Mouse (Mus musculus) erythroblast, embryonic 14.5 days (primary cell): ENCODE measurements around the gene Pcsk5. TPM values are rescaled to one million over a fixed set of nuclear protein-coding genes. Genes with fewer than 3 reads are reported as not detected.

ENCODE experiments used
- H3K27me3 ChIP-seq: 2 replicates; pipeline ENCODE4 v1.6.1; 2012; ENCODE audit warnings: inconsistent platforms; ENCODE audit not compliant: control insufficient read depth
- H3K36me3 ChIP-seq: 2 replicates; pipeline ENCODE4 v1.6.1; 2012; ENCODE audit warnings: mild to moderate bottlenecking, inconsistent platforms; ENCODE audit not compliant: control insufficient read depth
- H3K4me1 ChIP-seq: 2 replicates; pipeline ENCODE4 v1.6.1; 2012; ENCODE audit warnings: inconsistent platforms; ENCODE audit not compliant: control insufficient read depth
- H3K4me3 ChIP-seq: replicated peaks from 2 replicates; pipeline ENCODE3; 2012; ENCODE audit warnings: moderate library complexity, mild to moderate bottlenecking, inconsistent platforms
- H3K9me3 ChIP-seq: 2 replicates; pipeline ENCODE4 v1.6.1; 2012; ENCODE audit warnings: low read length, inconsistent platforms, mixed read lengths; ENCODE audit not compliant: control insufficient read depth
- GATA1 ChIP-seq: IDR thresholded peaks from 2 replicates; pipeline ENCODE4 v1.6.1; 2012; ENCODE audit warnings: low read length, inconsistent platforms, mixed read lengths
- TAL1 ChIP-seq: IDR thresholded peaks from 3 replicates; pipeline ENCODE4 v1.6.1; 2012; ENCODE audit warnings: low read length, inconsistent platforms, mixed read lengths
- polyA plus RNA-seq: library from polyadenylated mRNA; stranded (reverse); fragments of >175 nt; gene quantifications from 2 replicates; pipeline ENCODE4 v1.2.3, GENCODE M21; 2012

Gene Pcsk5
- polyA plus RNA-seq, 1 experiment = not detected

GRCm38 (mm10) chr19:17525558-17525957 lies 311.9 kb downstream of the Pcsk5 start:
- no peak overlapping the region for H3K4me3 ChIP-seq

GRCm38 (mm10) chr19:17514456-17514855 lies 323.0 kb downstream of the Pcsk5 start:
- TF ChIP-seq TAL1 = no peak
- no peak for TF ChIP-seq GATA1
- no peaks in the 10 kb centered on the region for H3K9me3 ChIP-seq
- H3K36me3 ChIP-seq = no peaks in the 10 kb centered on the region
- H3K4me1 ChIP-seq = no peaks in the 10 kb centered on the region
- no peaks in the 10 kb centered on the region for H3K27me3 ChIP-seq
- no peak overlapping the region for H3K4me3 ChIP-seq

More at GRCm38 (mm10) chr19:17525558-17525957, 311.9 kb downstream of the Pcsk5 start:
- H3K9me3 ChIP-seq = no peaks in the 10 kb centered on the region
- no peaks in the 10 kb centered on the region for H3K27me3 ChIP-seq
- H3K36me3 ChIP-seq = no peaks in the 10 kb centered on the region
- H3K4me1 ChIP-seq = no peaks in the 10 kb centered on the region
- TF ChIP-seq TAL1 (no peak), GATA1 (no peak)

- no peaks in the 10 kb centered on the region for H3K4me1 ChIP-seq
- H3K4me3 ChIP-seq = no peak overlapping the region
- no peaks in the 10 kb centered on the region for H3K9me3 ChIP-seq
- H3K27me3 ChIP-seq = no peaks in the 10 kb centered on the region
- TF ChIP-seq GATA1 (no peak), TAL1 (no peak)
- H3K36me3 ChIP-seq = no peaks in the 10 kb centered on the region
Measured at GRCm38 (mm10) chr19:17511283-17511682, 326.1 kb downstream of the Pcsk5 start.

GRCm38 (mm10) chr19:17504212-17504611 lies 333.2 kb downstream of the Pcsk5 start:
- no peak for TF ChIP-seq GATA1
- TF ChIP-seq TAL1 = no peak
- H3K4me3 ChIP-seq = no peak overlapping the region
- H3K9me3 ChIP-seq = no peaks in the 10 kb centered on the region
- H3K27me3 ChIP-seq = no peaks in the 10 kb centered on the region
- no peaks in the 10 kb centered on the region for H3K4me1 ChIP-seq
- no peaks in the 10 kb centered on the region for H3K36me3 ChIP-seq

GRCm38 (mm10) chr19:17498586-17499235 lies 338.7 kb downstream of the Pcsk5 start:
- Histone ChIP-seq H3K4me1 (no peaks in the 10 kb centered on the region), H3K4me3 (no peak overlapping the region), H3K36me3 (no peaks in the 10 kb centered on the region), H3K9me3 (no peaks in the 10 kb centered on the region), H3K27me3 (no peaks in the 10 kb centered on the region)
- TF ChIP-seq GATA1 (no peak), TAL1 (no peak)

GRCm38 (mm10) chr19:17496131-17496530 lies 341.3 kb downstream of the Pcsk5 start:
- Histone ChIP-seq H3K4me3 (no peak overlapping the region), H3K27me3 (no peaks in the 10 kb centered on the region), H3K36me3 (no peaks in the 10 kb centered on the region), H3K4me1 (no peaks in the 10 kb centered on the region), H3K9me3 (no peaks in the 10 kb centered on the region)
- no peak for TF ChIP-seq GATA1
- no peak for TF ChIP-seq TAL1

GRCm38 (mm10) chr19:17491822-17492544 lies 345.4 kb downstream of the Pcsk5 start:
- Histone ChIP-seq H3K4me3 (no peak overlapping the region), H3K9me3 (no peaks in the 10 kb centered on the region), H3K4me1 (no peaks in the 10 kb centered on the region), H3K27me3 (no peaks in the 10 kb centered on the region), H3K36me3 (no peaks in the 10 kb centered on the region)
- TF ChIP-seq GATA1 = no peak

GRCm38 (mm10) chr19:17491322-17491721 lies 346.1 kb downstream of the Pcsk5 start:
- H3K27me3 ChIP-seq = no peaks in the 10 kb centered on the region
- no peak for TF ChIP-seq TAL1
- TF ChIP-seq GATA1 = no peak

GRCm38 (mm10) chr19:17489866-17490141 lies 347.6 kb downstream of the Pcsk5 start:
- TF ChIP-seq GATA1 (no peak), TAL1 (no peak)
- H3K27me3 ChIP-seq = no peaks in the 10 kb centered on the region
- no peaks in the 10 kb centered on the region for H3K4me1 ChIP-seq
- H3K4me3 ChIP-seq = no peak overlapping the region
- no peaks in the 10 kb centered on the region for H3K9me3 ChIP-seq
- H3K36me3 ChIP-seq = no peaks in the 10 kb centered on the region

More at GRCm38 (mm10) chr19:17491322-17491721, 346.1 kb downstream of the Pcsk5 start:
- no peaks in the 10 kb centered on the region for H3K4me1 ChIP-seq
- no peaks in the 10 kb centered on the region for H3K9me3 ChIP-seq
- H3K36me3 ChIP-seq = no peaks in the 10 kb centered on the region
- H3K4me3 ChIP-seq = no peak overlapping the region
